Mouse (Mus musculus) embryo, embryonic 11 days (tissue): ENCODE measurements at regions not wholly inside any gene's neighbourhood (a gene's known extent, or its start where the extent isn't known, plus 50 kb on each side); places are given as distances from the start of the nearest gene placed in this dataset.
A peak's percentile ranks its signal among the peaks of the same experiment; 100 is the strongest.

Experiments
- DNase-seq: peaks from one replicate; pipeline ENCODE4 v3.0.0-alpha.2; 2015

DNA sequence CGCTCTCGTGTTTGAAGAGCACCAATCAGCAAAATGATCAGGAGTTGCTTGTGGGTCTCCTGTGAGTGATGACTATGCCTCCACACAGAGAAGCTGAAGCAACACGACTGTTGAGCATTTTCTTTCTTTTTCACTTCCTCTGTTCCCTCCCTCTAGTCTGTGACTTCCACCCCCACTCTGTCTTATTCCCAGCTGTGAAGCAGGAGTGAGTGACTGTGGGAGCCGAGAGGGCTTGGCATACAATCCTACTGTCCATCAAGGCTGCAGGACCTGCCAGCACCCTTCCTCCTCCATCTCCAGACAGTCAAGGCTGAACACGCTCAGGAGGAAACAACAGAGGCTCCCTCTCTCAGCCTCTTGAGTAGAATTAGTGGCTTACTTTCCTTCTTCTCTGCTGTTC lies 401.3 kb downstream of the Plcl1 start:
- DNase-seq, result no peak

DNA sequence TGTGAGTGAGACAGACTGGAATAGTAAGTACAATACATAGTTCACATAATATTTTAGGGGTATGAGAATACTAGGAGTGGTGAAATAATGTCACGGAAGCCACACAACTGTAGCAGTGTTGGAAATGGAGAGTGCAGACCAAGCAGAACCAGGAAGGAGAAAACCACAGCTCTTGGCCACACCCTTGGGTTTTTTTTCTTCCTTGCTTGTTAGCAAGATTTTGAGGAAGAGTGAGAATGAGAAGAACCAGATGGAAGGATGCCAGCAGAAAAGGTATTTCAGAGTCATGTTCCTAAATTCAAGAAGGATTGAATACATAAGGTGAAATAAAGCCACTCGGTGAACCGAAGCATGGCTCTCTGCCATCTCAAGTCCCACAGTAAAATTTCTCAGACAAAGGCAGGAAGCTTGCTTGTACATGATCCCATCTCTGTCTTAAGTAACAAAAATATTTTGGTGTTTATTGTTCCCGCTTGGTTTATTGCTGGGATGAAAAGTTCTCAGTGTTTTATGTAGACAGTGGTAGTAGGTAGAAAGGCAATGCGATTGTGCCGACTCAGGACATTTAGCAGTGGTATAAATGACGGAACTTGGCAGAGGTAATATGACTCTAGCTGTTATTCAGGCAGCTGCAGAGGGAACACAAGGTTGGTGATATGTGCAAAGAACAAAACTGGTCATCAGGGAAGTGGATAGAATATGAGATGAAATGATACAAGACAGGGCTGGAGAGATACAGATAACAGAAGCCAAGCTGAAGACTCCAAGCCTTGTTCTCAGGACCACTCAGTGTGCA lies 403.2 kb downstream of the Plcl1 start:
- DNase-seq, result no peak

GRCm38 (mm10) chr1:55812486-55812885 lies 406.8 kb downstream of the Plcl1 start:
- no peak for DNase-seq

DNA sequence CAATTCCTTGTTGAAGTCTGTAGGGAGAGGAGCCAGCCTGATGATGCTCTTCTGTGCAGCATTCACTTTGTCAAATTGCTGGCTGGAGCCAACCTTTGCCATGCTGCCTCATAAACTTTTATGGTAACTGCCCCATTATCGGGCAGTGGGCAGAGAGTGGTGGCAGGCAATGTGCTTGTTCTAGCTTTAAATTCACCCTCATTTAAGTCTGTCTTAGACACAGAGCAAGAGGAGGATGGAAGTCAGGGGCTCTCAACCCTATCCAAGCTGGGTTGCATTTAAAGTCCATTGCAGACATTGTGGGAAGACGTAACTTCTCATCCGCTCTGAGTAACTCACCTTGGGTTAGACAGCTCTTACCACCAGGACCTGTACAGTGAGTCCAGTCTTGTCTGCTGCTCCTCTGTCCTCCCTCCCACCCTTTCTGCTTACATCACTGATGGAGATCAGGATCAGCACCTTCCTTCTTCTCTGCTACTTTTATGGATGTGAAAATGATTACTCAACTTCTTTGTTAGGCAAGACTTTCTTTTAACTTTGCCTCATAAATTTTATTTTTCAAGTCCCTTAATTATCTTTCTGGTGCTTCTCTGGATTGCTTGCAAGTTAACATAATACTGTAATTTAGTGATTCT lies 415.3 kb downstream of the Plcl1 start:
- no peak for DNase-seq

DNA sequence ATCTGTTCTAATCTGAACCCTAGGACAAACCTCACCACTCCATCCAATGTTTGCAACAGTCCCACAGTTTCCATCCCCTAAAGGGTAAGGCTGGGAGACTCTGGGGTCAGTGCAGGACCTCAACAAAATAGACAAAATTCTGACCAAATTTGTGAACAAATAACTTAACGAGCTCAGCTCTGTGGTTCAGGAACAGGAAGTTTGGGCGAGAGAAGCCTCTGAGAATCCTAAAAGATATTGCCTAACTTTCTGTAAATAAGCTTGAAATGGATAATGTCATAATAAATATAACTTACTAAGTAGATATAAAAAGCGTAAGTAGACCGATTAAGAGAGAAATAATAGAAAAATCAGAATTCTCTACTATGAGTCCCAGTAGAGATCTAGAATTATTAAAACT lies 416.9 kb downstream of the Plcl1 start:
- no peak for DNase-seq

GRCm38 (mm10) chr1:55827191-55827590 lies 421.5 kb downstream of the Plcl1 start:
- no peak for DNase-seq

- no peak for DNase-seq
Measured at GRCm38 (mm10) chr1:55835281-55835680, 429.6 kb downstream of the Plcl1 start.

DNA sequence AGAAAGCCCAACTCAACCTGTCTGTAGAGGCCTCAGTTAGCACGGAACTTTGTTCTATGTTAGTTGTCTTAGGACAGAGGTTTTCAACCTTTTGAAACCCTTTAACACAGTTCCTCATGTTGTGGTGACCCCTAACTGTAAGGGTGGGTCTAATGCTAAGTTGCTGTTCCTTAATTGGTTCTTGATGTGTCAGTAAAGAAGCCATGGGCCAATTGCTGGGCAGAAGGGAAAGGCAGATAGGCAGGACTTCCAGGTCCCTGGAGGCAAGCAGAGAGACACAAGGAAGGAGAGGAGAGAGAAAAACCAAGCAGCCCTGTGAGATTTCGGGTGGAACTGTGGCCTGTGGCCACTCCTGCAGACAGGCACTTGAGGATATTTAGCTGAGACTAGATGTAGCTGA lies 431.0 kb downstream of the Plcl1 start:
- no peak for DNase-seq

- DNase-seq, result no peak
Measured at GRCm38 (mm10) chr1:55837366-55837765, 431.6 kb downstream of the Plcl1 start.

GRCm38 (mm10) chr1:55838168-55838567 lies 432.4 kb downstream of the Plcl1 start:
- DNase-seq, result peak; percentile 79

GRCm38 (mm10) chr1:55848806-55849205 lies 443.1 kb downstream of the Plcl1 start:
- DNase-seq, result no peak

DNA sequence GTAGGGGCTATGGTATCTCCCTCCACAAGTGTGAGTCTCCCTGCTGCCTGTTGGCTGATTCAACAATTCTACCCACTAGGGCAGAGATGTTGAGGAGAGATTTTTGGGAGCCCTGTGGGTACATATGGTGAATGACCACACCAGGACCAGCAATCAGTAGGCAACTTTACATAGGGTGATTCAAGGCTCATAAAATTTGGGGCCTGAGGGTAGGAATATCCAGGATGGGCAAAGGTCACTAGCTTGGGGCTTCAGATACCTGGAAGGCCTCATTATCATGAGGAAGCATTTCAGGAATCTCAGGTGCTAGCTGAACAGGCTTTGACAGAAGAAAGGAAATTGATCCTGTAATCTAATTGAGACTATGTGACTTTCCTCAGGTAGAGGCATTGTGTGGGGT lies 446.6 kb downstream of the Plcl1 start:
- no peak for DNase-seq

DNA sequence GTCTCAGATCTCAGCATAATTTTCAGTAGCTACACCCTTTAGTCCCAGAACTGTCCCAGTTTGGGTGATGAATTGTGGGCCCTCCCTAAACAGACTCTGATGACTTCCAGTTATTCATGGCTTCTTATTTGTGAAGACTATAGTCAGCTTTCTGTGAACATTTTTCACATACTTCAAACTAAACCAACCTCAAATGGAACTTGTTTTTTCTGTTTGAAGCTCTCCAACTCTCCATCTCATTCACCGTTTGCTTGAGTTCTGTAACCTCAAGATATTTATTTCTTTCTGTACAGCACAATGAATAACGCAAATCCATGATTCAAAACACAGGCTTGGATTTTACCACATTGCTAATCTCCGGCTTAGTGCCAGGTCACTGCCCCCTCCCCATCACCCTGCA lies 453.4 kb downstream of the Plcl1 start:
- DNase-seq, result no peak

DNA sequence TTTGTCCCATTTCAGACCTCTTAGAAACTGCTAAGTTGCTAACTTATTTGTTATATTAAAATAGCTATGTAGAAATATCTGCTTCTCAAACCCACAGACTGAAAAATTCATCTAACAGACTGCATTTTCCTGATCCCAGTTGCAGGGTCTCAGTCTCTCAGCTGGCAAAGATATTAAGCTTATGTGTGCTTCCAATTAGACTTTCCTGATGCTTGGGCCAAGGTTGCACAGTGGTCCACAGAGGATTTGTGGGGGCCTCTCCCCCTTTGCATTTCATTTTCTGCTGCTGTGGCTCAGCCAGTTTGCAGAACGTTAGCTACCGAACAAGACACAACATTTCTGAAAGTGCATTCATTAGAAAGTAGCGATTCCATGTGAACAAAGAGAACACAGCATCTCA lies 457.4 kb downstream of the Plcl1 start:
- DNase-seq, result no peak

DNA sequence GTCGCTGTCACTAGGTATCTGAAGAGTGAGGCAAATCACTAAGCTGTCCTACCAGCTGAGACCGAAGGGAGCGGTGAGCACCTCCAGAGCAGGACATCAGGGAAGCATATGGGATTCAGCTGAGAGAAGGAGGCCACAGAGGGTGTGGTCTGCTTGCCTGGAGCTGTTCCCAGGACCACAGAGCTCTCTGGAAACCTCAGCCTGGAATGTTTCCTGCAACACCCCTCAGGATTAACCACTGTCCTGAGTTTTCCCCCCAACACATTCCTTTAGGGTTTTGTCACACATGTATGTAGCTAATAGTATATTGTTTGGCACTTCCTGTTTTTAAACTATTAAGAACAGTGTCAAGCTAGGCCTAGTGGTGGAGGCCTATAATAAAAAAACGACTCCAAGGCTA lies 459.6 kb downstream of the Plcl1 start:
- DNase-seq, result no peak

DNA sequence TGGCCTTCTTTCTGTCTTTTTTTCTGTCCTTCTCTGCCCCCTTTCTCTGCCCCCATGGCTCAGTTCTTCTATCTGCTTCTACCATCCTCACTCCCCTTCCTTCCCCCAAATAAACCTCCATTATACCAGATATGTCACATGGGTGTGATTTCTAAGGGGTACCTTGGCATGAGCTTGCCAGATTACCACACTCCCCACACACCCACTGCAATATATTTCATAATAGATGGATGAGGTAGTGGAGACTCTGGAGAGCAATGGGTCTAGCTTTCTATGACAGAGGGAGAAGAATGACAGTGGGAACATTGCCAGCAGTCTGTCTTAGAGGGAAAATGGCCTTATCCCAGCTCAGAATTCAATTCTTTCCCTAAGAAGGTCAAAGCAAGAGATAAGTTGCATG lies 461.0 kb downstream of the Plcl1 start:
- DNase-seq, result no peak

DNA sequence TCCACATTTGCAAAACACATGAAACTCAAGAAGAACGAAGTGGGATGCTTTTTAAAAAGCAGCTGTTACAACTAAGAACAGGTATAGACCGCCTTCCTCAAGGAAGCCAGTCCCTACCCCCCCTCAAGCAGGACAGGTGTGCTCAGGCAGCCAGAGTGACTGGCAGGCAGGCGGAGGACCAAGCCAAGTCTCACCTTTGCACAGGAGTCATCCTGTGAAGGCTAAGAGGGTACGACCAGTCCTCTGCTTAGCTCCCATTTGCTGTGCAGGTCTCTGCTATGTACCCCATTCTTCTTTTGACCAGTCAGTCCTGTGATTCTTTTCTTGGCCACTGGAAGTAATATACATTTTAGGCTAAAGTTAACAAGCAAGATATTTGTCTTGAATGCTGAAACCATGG lies 467.9 kb downstream of the Plcl1 start:
- no peak for DNase-seq

DNA sequence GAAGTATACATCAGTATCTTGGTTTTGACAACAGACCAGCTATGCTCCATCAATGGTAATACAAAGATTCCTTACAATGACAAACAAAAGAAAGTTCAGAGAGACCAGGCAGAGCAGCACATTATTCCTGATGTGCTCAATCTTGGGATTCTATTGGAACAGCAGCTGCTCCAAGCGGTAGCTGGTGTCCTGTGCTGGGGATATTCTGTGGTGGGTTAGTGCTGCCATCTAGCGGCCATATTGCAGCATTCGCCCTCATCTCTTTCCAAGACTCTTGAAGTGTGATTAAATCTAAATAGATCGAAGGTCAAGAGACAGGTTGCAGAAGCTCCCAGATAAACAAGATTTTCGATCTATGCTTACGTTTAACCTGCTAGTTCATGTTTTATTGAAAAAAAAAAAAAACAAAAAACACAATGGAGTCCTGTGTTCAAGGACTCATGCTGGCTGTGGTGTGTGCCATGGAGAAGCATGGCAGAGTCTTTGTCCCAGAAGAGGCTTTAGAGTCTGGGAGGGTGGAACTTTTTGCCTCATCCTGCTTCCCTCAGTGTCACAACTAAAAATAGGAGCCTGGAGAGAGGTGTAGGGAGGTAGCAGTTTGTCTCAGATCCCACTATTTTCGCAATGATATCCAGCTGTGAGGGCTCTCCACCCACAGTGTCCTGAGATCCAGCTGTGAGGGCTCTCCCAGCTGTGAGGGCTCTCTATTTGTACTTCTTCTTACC lies 468.6 kb downstream of the Plcl1 start:
- DNase-seq, result peak; percentile 84

DNA sequence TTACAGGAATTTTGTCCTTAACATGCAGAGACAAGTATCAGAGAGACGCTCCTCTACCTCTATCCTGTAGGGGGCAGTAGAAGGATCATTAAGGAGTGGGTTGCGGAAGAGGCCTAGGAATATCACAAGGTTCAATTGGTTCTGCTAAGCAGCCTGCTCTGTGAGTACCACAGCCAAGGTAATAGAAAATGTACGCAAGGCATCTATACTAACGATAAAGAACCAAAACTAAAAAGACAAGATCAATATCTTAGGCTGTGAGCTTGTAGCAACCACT lies 469.1 kb downstream of the Plcl1 start:
- peak; percentile 59 for DNase-seq

DNA sequence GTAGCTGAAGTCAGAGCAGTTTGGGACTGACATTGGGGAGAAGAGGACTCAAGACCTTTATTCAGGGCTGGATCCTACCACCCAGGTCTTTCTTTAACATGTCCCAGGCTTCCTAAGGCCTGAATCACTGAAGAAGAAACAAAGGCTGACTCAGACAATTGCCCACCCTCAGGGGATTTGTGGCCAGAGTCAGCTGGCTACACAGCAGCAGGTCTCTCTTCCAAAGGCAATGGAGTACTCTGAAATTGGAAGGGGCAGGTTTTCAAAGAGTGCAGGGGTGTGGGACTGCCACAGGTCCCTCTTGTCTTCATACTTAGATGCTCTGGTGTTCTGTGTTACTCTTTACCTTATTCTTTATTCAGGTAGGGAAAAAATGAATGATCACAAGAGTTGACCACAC lies 478.9 kb downstream of the Plcl1 start:
- no peak for DNase-seq

GRCm38 (mm10) chr1:55886383-55887070 lies 480.8 kb downstream of the Plcl1 start:
- peak; percentile 78 for DNase-seq

GRCm38 (mm10) chr1:55887386-55887785 lies 481.7 kb downstream of the Plcl1 start:
- no peak for DNase-seq

- peak; percentile 44 for DNase-seq
Measured at GRCm38 (mm10) chr1:55888711-55889366, 483.1 kb downstream of the Plcl1 start.
